Mouse (Mus musculus): ENCODE measurements around the gene Gm11634.
"Not testable (repeated sequence)": the region's sequence is repeated elsewhere in the genome, so short reads cannot be mapped to it uniquely, and the experiment has no call there.

The Gm11634 gene

DNA sequence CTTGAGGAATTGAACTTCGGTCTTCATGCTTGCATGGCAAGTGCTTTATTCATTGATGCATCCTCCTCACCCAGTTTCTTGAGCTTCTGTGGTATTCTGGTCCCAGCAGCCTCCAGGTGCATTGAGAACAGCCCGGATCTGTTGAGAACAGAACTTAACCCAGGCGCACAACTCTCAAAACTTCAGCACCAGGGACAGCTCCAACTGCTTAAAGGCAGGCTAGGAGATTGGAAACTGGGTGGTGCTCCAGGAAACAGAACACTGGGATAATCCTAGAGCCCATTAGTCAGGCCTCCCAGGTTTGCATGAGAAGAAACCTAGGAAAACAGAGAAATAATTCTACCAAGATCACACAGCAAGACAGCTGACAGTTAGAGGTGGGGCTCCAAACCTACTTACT is 3.4 kb upstream of the Gm11634 start:
- DNase-seq (ENCODE audit: low read depth, low spot score), result peak; percentile 77
- no peaks in the 10 kb centered on the region for H3K36me3 ChIP-seq (ENCODE audit: control insufficient read depth, insufficient read depth, low read length, poor library complexity, severe bottlenecking)
- H3K27me3 ChIP-seq (ENCODE audit: control insufficient read depth, insufficient read depth, low read length, poor library complexity, severe bottlenecking), result no peaks in the 10 kb centered on the region

DNA sequence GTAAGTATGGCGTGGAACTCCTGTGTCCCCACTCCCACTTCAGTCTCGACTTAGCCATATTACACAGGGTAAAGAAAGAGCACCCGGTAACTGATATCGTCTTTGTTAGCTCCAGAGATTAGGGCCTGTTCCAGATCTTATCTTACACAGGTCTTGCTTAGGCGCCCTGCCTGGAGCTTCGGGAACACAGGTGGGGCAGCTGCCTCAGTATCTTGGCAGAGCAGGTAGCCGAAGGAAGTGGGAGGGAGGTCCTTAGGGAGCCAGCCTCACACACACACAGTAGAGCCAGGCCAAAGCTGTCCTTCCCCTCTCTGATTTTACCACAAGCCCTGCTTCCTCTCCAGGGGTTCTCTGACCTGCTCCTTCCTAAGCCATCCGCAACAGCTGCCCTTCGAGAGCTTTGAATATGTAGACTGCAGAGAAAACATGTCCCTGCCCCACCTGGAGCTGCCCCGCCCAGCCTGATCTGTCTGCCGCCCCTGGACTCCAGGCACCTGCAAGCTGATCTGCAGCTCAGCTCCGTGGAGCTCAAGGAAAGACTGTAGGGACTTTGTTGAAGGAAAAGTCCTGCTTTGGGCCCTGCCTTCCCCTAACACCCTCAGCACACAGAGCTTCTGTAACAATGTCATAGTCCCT is 8.9 kb downstream of the Gm11634 start:
- DNase-seq (ENCODE audit: low read depth, low spot score), result no peak
- H3K36me3 ChIP-seq (ENCODE audit: control insufficient read depth, insufficient read depth, low read length, poor library complexity, severe bottlenecking), result no peaks in the 10 kb centered on the region
- H3K27me3 ChIP-seq (ENCODE audit: control insufficient read depth, insufficient read depth, low read length, poor library complexity, severe bottlenecking), result no peaks in the 10 kb centered on the region

DNA sequence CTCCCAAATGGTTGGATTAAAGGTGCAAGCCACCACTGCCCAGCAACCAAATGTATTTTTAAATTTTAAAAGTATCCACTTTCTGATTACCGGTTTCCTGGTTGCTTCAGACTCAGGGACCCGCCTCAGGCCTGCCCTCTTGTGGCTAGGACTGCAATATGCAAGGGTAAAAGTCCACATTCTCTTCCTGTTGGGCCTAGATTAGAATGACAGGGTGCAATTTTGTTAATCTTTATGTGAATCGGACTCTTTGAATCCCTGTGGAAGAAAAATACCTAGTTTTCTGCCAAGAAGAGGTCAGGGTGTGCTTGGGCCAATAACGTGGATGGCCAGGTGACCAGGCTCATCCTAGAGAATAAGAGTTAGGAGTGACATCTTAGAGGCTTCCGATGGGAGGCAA is 9.6 kb downstream of the Gm11634 start:
- DNase-seq (ENCODE audit: low read depth, low spot score), result peak; percentile 80
- Histone ChIP-seq H3K27me3 (ENCODE audit: control insufficient read depth, insufficient read depth, low read length, poor library complexity, severe bottlenecking) (no peaks in the 10 kb centered on the region), H3K36me3 (ENCODE audit: control insufficient read depth, insufficient read depth, low read length, poor library complexity, severe bottlenecking) (no peaks in the 10 kb centered on the region)

DNA sequence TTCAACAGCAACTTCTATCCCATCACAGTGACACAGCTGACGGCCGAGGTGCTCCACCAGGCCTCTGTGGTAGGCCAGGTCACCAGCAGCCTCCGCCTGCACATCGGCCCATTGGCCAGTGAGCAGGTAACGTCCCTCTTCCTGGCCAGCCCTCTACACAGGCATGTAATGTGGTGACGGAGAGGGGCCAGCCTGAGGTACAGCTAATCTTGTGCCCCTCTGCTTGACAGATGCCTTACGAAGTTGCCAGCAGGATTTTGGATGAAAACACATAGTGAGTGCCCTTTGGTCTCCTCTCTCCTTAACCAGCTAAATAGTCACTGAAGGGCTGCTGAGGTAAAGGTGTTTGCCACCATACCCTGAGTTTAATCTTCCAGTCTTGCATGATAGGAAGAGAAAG is 10.2 kb downstream of the Gm11634 start:
- no peaks in the 10 kb centered on the region for H3K27me3 ChIP-seq (ENCODE audit: control insufficient read depth, insufficient read depth, low read length, poor library complexity, severe bottlenecking)
- no peaks in the 10 kb centered on the region for H3K36me3 ChIP-seq (ENCODE audit: control insufficient read depth, insufficient read depth, low read length, poor library complexity, severe bottlenecking)
- DNase-seq (ENCODE audit: low read depth, low spot score), result no peak

DNA sequence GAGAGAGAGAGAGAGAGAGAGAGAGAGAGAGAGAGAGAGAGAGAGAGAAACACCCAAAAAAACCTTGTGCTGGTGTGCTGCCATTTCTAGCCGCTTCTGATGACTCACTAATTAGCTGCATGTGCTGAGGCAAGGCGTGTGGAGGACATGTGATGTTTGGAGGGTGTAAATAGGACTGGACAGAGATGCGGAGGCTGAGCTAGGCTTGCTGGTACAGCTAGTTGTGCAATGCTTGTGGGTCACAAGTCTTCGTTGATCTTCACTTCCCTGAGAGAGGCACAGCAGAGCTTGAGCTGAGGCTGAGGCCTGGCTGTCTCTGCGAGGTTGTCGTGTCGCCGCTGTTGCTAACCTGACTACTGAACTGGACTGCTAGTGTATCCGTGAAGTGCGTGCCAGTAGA is 11.4 kb downstream of the Gm11634 start:
- no peak for DNase-seq (ENCODE audit: low read depth, low spot score)

DNA sequence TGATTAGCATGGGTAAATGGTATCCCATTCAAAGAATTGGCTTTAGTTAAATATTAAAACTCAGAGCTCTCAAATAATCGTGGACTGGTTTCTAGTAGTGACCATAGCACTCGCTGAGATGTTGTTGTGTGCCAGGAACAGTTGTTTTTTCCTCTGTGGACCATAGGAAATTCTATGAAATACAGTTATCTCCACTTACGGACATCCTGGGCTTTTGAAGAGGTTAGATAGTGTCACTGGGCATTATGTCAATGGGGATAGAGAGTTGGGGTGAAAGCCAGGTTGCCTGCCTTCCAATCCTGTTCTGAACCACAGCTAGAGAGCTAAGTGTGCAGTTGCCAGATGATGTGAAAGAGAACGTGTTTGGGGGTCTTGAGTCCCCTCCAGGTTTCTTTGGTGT is 13.3 kb downstream of the Gm11634 start:
- no peaks in the 10 kb centered on the region for H3K27me3 ChIP-seq (ENCODE audit: control insufficient read depth, insufficient read depth, low read length, poor library complexity, severe bottlenecking)
- no peaks in the 10 kb centered on the region for H3K36me3 ChIP-seq (ENCODE audit: control insufficient read depth, insufficient read depth, low read length, poor library complexity, severe bottlenecking)
- no peak for DNase-seq (ENCODE audit: low read depth, low spot score)

More for the DNA sequence above, 11.4 kb downstream of the Gm11634 start:
- no peaks in the 10 kb centered on the region for H3K27me3 ChIP-seq (ENCODE audit: control insufficient read depth, insufficient read depth, low read length, poor library complexity, severe bottlenecking)
- H3K36me3 ChIP-seq (ENCODE audit: control insufficient read depth, insufficient read depth, low read length, poor library complexity, severe bottlenecking), result no peaks in the 10 kb centered on the region

DNA sequence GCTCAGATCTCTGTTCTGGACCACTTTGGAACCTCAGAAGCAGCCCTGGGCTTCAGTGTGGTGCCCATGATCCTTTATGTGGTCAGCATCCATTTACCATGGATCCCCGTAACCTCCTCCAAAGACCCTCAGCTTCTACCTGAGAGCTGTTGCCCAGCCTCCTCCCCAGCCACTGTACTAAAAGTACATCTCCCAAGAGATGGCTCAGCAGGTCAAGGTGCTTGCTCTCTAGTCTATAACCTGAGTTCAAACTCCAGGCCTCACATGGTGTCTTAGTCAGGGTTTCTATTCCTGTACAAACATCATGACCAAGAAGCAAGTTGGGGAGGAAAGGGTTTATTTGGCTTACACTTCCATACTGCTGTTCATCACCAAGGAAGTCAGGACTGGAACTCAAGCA is 14.0 kb downstream of the Gm11634 start:
- DNase-seq (ENCODE audit: low read depth, low spot score); H3K27me3 ChIP-seq (ENCODE audit: control insufficient read depth, insufficient read depth, low read length, poor library complexity, severe bottlenecking); H3K36me3 ChIP-seq (ENCODE audit: control insufficient read depth, insufficient read depth, low read length, poor library complexity, severe bottlenecking): not testable (repeated sequence)

DNA sequence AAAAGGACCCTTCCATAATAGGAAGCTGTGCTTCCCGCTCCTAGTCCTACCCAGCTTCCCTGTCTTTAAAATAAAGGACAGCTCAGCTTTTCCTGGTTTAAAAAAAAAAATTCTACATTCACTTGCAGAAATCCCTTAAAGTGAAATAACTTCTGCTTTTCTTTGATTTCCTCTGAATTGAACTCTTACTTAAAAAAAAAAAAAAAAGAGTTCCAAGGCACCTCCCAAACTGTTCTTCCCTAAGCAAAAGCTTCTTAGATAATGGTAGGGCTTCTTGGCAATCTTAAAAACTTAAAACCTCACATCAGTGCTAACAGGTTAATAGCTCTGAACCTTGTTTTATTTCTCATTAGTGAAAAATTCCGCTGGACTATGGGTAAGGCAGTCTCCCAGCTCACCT is 15.9 kb downstream of the Gm11634 start:
- Histone ChIP-seq H3K27me3 (ENCODE audit: control insufficient read depth, insufficient read depth, low read length, poor library complexity, severe bottlenecking) (no peaks in the 10 kb centered on the region), H3K36me3 (ENCODE audit: control insufficient read depth, insufficient read depth, low read length, poor library complexity, severe bottlenecking) (peaks cover 1% of the 10 kb centered on the region; the same call in 1 of the 2 replicates)
- no peak for DNase-seq (ENCODE audit: low read depth, low spot score)

DNA sequence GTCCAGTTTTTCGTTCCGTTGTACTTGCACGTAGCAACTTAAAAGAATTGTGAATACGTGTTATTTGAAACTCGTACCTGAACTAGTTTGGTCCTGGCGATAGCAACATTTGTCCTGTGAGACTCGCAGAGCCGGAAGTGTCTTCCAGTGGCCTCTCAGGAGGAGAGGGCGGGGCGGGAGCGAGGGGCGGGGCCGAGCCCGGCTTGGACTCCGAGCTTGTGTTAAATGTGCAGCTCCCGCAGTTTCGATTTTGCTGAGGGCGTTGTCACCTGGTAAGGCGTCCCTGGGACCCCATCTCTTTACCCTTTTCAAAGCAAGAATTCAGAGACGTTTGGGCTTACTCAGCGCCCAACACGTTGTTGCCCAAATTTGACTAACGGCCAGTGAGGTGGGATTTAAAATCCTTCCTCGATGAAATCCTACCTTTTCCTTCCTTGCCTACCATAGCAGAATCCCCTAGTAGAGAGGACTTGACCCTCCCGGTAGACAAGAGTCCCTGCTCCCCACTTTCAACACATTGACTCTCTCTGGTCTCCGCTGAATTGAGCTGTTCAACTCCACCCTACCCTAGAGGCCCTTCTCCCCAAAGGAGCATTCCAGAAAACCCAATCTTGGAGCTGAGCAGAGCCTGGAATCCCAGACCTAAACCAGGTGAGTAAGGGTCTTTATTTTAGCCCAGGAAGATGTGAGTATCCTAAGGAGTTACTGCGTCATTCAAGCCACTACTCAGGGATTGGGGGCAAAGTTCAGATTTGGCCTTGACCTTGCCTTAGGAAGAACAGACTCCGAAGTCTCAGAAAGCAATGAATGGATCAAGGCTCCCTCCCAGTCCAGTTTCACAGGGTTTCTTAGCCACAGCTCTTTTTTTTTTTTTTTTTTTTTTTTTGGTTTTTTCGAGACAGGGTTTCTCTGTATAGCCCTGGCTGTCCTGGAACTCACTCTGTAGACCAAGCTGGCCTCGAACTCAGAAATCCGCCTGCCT is 16.7 kb downstream of the Gm11634 start, which contains the start of gene Tmem106a:
Gene Tmem106a (plus strand): TSS at position 189 of the 982 bp plus-strand sequence.
- peak; percentile 52 for DNase-seq (ENCODE audit: low read depth, low spot score)
- H3K27me3 ChIP-seq (ENCODE audit: control insufficient read depth, insufficient read depth, low read length, poor library complexity, severe bottlenecking), result no peaks in the 10 kb centered on the region
- H3K36me3 ChIP-seq (ENCODE audit: control insufficient read depth, insufficient read depth, low read length, poor library complexity, severe bottlenecking), result peaks cover 1% of the 10 kb centered on the region; the same call in 1 of the 2 replicates

DNA sequence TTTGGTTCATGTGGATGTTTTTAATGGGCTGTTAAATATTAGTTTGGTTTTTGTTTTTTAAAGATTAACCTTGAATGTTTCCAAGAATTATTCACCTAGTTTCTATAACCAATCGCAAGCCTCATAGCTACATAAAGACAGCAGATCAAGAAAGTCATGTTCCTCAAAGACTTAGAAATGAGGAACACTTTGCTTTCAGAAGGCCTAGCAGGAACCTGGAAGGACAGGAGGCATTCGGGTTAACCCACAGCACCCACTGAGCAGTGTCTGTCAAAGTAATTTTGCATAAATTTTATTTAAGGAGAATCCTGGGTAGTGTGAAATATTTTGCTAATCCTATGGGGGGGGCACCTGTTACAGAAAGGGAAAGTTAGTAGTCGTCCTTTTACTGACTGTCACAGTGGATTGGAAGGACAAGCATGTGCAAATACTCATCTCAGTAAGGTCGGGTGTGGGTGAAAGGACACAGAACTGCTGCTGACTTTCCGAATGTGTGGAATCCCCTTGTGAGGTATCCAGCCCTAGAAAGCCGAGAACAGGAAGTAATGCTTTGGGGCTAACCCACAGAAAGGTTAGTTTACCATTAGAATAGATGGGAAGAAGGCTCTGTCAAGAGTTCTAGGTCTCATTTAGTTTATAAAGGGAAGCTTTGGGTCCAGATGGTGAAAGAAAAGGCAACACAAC is 17.8 kb downstream of the Gm11634 start:
- DNase-seq (ENCODE audit: low read depth, low spot score), result no peak

DNA sequence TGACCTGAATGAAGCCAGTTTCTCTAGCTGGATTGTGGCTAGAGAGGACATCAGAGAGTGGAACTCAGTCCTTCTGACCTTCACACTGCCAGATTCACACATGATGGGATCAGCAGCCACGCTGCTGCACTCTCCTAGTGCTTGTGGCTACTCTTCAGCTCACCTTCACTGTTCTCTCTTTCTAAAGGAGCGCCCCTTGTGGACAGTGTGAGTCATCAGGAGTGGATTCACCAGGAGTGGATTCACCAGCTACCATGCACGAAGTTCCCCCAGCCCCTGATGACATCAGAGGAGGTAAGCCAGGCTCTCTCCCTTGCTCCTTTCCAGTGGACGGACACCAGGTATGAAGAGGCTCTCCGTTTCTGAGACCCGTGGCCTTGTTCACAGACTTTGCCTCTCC is 22.9 kb downstream of the Gm11634 start:
- Histone ChIP-seq H3K36me3 (ENCODE audit: control insufficient read depth, insufficient read depth, low read length, poor library complexity, severe bottlenecking) (peaks cover 19% of the 10 kb centered on the region), H3K27me3 (ENCODE audit: control insufficient read depth, insufficient read depth, low read length, poor library complexity, severe bottlenecking) (no peaks in the 10 kb centered on the region)
- no peak for DNase-seq (ENCODE audit: low read depth, low spot score)

More for the DNA sequence above, 17.8 kb downstream of the Gm11634 start:
- no peaks in the 10 kb centered on the region for H3K27me3 ChIP-seq (ENCODE audit: control insufficient read depth, insufficient read depth, low read length, poor library complexity, severe bottlenecking)
- peaks cover 4% of the 10 kb centered on the region for H3K36me3 ChIP-seq (ENCODE audit: control insufficient read depth, insufficient read depth, low read length, poor library complexity, severe bottlenecking)

DNA sequence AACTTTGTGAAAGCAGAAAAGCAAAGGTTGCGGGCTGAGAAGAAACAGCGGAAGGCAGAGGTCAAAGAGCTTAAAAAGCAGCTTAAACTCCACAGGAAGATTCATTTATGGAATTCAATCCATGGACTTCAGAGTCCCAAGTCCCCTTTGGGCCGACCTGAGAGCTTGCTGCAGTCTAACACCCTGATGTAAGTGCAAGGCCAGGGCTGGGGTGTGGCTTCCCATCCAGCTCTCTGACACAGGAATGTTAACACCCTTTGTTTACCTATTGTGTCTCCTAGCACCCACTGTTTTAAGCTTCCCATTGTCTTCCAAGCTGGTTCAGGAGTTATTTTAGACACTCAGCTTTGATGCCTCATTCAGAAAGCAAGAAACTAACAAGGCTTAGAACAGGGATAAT is 30.6 kb downstream of the Gm11634 start:
- Histone ChIP-seq H3K27me3 (ENCODE audit: control insufficient read depth, insufficient read depth, low read length, poor library complexity, severe bottlenecking) (no peaks in the 10 kb centered on the region), H3K36me3 (ENCODE audit: control insufficient read depth, insufficient read depth, low read length, poor library complexity, severe bottlenecking) (peaks cover 21% of the 10 kb centered on the region)
- no peak for DNase-seq (ENCODE audit: low read depth, low spot score)

DNA sequence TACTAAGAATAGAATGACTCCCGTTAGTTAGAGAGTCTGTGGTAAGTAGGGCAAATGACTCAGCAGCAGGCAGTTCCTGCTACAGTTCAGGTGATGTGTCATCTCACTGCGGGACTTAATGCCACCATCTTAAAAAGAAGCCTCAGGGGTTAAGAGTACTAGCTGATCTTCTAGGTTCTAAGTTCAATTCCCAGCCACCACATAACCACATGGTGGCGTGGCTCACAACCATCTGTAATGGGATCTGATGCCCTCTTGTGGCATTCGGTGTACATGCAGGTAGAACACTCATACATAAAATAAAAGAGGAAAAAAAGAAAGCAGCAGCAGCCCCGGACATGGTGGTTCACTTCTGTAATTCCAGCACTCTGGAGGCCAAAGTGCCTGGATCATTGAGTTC is 36.7 kb downstream of the Gm11634 start:
- peak; percentile 86 for DNase-seq (ENCODE audit: low read depth, low spot score)
- Histone ChIP-seq H3K27me3 (ENCODE audit: control insufficient read depth, insufficient read depth, low read length, poor library complexity, severe bottlenecking) (no peaks in the 10 kb centered on the region), H3K36me3 (ENCODE audit: control insufficient read depth, insufficient read depth, low read length, poor library complexity, severe bottlenecking) (peaks cover 13% of the 10 kb centered on the region)

DNA sequence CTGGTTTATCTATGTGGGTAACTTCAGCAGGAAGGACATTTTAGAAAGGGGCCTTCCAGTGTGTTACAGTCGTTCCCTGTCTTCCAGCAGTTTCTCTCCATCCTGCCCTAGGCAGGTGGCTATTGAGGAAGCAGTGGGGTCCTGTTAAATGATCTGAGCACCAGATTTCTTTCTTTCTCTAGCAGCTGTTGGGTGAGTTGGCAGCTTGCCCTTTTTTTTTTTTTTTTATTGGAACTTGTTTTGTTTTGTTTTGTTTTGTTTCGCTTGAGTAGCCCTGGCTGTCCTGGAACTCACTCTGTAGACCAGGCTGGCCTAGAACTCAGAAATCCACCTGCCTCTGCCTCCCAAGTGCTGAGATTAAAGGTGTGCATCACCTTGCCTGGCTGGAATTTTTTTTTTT is 42.1 kb downstream of the Gm11634 start:
- no peak for DNase-seq (ENCODE audit: low read depth, low spot score)
- Histone ChIP-seq H3K27me3 (ENCODE audit: control insufficient read depth, insufficient read depth, low read length, poor library complexity, severe bottlenecking) (no peaks in the 10 kb centered on the region), H3K36me3 (ENCODE audit: control insufficient read depth, insufficient read depth, low read length, poor library complexity, severe bottlenecking) (peaks cover 7% of the 10 kb centered on the region)

DNA sequence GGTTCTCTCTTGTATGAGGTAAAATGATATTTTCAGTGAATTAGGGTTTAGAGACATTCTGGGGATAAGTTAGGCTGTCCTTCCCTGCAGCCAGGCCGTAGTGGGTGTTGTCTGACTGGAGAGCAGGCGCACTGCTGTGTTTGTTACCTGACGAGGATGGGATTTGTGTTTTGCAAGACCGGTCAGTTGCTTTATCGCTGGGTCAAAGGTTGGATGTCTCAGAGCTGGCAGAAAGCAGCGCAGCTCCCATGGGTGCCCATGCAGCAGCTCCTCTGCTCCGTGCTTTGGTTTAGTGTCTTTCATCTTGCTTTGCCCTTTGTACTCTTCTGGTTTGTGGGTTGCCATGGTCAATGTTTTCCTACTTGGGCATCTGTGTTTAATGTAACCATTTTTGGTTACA is 42.5 kb downstream of the Gm11634 start:
- Histone ChIP-seq H3K27me3 (ENCODE audit: control insufficient read depth, insufficient read depth, low read length, poor library complexity, severe bottlenecking) (no peaks in the 10 kb centered on the region), H3K36me3 (ENCODE audit: control insufficient read depth, insufficient read depth, low read length, poor library complexity, severe bottlenecking) (peaks cover 7% of the 10 kb centered on the region)
- no peak for DNase-seq (ENCODE audit: low read depth, low spot score)
